Mouse (Mus musculus): Measurements from ENCODE around the gene Gm21985.

GRCm38 (mm10) chr2:112270011-112270410 lies 3.9 kb downstream of the Gm21985 start:
- TF ChIP-seq GATA1 (IDR thresholded peaks at IDR 0.05; ENCODE audit: low read length), result no peak
- no peak for TF ChIP-seq TAL1 (IDR thresholded peaks at IDR 0.05; ENCODE audit: low read length)
